Mouse (Mus musculus): ENCODE data around the gene Slc39a11. TPM values are rescaled to one million over a fixed set of nuclear protein-coding genes. Genes with fewer than 3 reads are reported as not detected.

The Slc39a11 gene
- polyA plus RNA-seq, 1 experiment from 2014 or later: 40.1 TPM

DNA sequence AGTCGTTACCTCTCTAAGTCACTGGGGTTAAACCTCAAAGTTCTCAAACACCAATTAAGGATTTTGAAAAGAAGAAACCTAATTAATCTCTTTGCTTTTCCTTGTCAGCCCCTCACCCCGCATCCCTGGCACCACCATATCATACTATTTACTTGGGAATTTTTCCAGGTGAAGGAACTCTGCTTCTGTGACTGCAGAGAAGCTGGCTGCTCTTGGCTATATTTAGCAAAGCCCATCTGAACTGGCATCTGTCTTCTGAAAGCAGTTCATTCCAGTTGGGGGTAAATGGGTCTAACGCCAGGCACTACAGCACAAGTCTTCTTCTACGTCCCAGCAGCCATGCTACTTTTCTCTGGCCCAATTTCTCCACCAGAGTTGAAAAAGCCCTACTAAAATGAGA is 23.7 kb upstream of the Slc39a11 start:
- Histone ChIP-seq H3K9me3 (ENCODE audit: control insufficient read depth, low read length) (no peaks in the 10 kb centered on the region), H3K36me3 (ENCODE audit: control insufficient read depth, insufficient read depth, low read length) (peaks cover 14% of the 10 kb centered on the region), H3K27me3 (replicated peaks; ENCODE audit: control insufficient read depth, insufficient read depth, low read length) (no peaks in the 10 kb centered on the region), H3K4me2 (ENCODE audit: low read length) (no peak overlapping the region), H3K9ac (ENCODE audit: low read depth, low read length) (no peak overlapping the region), H3K4me3 (ENCODE audit: low read length) (no peak overlapping the region), H3K4me1 (ENCODE audit: control insufficient read depth, insufficient read depth, low read depth, low read length) (no peaks in the 10 kb centered on the region), H3K27ac (ENCODE audit: low read depth, low read length) (no peak overlapping the region)
- WGBS: 90% methylated on average over 4 of the region's 4 CpGs
- no peak for ATAC-seq

DNA sequence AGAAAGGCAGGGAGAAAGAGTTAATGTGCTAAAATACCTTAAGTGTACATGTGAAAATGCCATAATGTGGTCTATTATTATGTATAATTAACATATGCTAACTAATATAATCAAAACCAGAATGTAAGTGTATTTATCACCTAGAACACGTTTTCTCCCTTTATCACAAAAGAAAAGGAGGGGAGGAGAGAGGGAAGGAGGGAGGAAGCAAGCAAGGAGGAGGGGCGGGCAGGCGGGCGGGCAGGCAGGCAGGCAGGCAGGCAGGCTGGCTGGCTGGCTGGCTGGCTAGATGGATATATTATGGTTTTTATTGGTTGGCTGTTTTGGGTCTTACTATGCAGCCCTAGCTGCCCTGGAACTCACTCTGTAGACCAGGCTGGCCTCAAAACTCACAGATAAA is 19.8 kb upstream of the Slc39a11 start:
- WGBS: 86% methylated on average over 4 of the region's 4 CpGs
- Histone ChIP-seq H3K36me3 (ENCODE audit: control insufficient read depth, insufficient read depth, low read length) (peaks cover 7% of the 10 kb centered on the region), H3K4me2 (ENCODE audit: low read length) (no peak overlapping the region), H3K9me3 (ENCODE audit: control insufficient read depth, low read length) (no peaks in the 10 kb centered on the region), H3K27me3 (replicated peaks; ENCODE audit: control insufficient read depth, insufficient read depth, low read length) (no peaks in the 10 kb centered on the region), H3K4me1 (ENCODE audit: control insufficient read depth, insufficient read depth, low read depth, low read length) (peaks cover 3% of the 10 kb centered on the region; the same call in 1 of the 2 replicates), H3K4me3 (ENCODE audit: low read length) (no peak overlapping the region), H3K27ac (ENCODE audit: low read depth, low read length) (no peak overlapping the region), H3K9ac (ENCODE audit: low read depth, low read length) (no peak overlapping the region)
- no peak for ATAC-seq

DNA sequence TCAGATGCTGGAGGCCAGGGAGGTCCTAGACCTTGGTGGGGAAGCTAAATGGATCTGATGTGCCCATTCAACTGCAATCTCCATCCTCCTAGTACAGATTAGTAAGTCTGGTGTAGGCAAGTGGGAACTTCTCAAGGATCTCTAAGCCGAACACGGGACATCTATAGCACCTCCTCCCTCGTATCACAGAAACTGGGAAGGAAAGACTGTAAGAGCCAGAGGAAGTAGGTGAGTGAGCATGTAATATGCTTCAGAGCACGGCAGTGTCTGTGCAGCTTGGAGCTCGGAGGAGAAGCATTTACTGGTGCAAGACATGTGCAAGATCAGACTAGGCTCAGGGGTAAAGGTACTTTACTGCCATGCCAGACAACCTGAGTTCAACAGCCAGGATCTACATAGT is 19.0 kb upstream of the Slc39a11 start:
- Histone ChIP-seq H3K9me3 (ENCODE audit: control insufficient read depth, low read length) (no peaks in the 10 kb centered on the region), H3K9ac (ENCODE audit: low read depth, low read length) (no peak overlapping the region), H3K27me3 (replicated peaks; ENCODE audit: control insufficient read depth, insufficient read depth, low read length) (no peaks in the 10 kb centered on the region), H3K4me2 (ENCODE audit: low read length) (no peak overlapping the region), H3K4me1 (ENCODE audit: control insufficient read depth, insufficient read depth, low read depth, low read length) (peaks cover 3% of the 10 kb centered on the region; the same call in 1 of the 2 replicates), H3K36me3 (ENCODE audit: control insufficient read depth, insufficient read depth, low read length) (peaks cover 8% of the 10 kb centered on the region), H3K27ac (ENCODE audit: low read depth, low read length) (no peak overlapping the region), H3K4me3 (ENCODE audit: low read length) (no peak overlapping the region)
- ATAC-seq: no peak
- WGBS: 92% methylated on average over 5 of the region's 5 CpGs

DNA sequence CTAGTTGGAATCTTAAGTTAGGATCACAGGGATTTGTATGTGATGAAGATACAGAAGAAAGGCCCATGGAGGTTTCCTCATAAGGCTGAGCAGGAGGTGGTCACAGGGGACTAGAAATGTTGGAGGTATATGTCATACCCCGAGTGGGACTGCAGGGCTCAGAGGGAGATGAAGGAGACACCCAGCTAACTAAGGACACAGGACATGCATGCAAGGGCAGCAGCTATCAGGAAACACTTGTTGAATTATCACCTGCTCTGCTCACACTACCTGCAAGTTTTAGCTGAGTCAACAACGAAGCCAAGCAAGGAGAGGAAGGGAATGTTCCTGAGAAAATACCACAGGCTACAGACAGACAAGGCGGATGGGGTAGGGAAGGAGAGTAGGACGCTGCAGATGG is 17.8 kb upstream of the Slc39a11 start:
- no peak overlapping the region for H3K27ac ChIP-seq (ENCODE audit: low read depth, low read length)
- WGBS: 87% methylated on average over 4 of the region's 4 CpGs
- peaks cover 3% of the 10 kb centered on the region; the same call in 1 of the 2 replicates for H3K4me1 ChIP-seq (ENCODE audit: control insufficient read depth, insufficient read depth, low read depth, low read length)
- H3K27me3 ChIP-seq (replicated peaks; ENCODE audit: control insufficient read depth, insufficient read depth, low read length): no peaks in the 10 kb centered on the region
- H3K36me3 ChIP-seq (ENCODE audit: control insufficient read depth, insufficient read depth, low read length): peaks cover 8% of the 10 kb centered on the region
- no peak overlapping the region for H3K4me2 ChIP-seq (ENCODE audit: low read length)
- H3K9ac ChIP-seq (ENCODE audit: low read depth, low read length): no peak overlapping the region
- no peaks in the 10 kb centered on the region for H3K9me3 ChIP-seq (ENCODE audit: control insufficient read depth, low read length)
- no peak overlapping the region for H3K4me3 ChIP-seq (ENCODE audit: low read length)
- ATAC-seq: no peak

DNA sequence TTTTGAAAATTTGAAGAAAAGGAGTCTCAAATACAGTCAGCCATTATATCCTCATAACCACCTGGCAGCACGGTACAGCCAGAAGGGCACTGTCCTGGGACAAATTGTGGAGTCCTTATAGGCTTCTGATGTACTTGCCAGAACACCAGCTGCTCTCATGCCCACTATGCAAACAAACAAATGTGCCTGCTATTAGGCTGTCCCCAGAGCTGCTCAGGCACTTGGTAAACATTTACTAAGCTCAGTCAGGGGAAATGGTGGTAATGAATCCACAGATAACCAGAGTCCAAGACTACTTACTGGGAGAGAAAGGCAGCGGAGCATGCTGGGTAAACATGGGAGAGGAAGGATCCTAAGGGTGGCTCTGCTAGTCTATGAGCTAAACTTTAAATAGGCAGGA is 17.2 kb upstream of the Slc39a11 start:
- no peak for ATAC-seq

DNA sequence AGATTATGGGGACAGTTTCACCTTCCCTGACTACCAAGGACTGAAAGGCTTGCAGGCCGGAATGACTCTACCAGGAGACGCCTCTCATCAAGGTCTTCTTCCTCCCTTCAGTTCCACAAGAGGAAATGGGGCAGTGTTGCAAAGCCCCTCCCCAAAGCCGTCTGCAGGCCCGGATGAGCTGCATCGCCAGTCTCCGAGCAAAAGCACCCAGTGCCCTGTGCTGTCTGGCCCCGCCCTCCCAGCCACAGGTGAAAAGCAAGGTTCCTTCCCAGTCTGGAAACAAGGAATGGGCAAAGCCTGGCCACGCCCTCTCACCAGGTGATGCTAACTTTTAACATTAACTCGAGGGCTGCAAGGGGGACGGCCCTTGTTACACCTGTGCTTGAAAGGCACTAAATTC is 16.8 kb upstream of the Slc39a11 start:
- H3K4me1 ChIP-seq (ENCODE audit: control insufficient read depth, insufficient read depth, low read depth, low read length): peaks cover 3% of the 10 kb centered on the region; the same call in 1 of the 2 replicates
- ATAC-seq: no peak
- no peaks in the 10 kb centered on the region for H3K9me3 ChIP-seq (ENCODE audit: control insufficient read depth, low read length)
- no peak overlapping the region for H3K27ac ChIP-seq (ENCODE audit: low read depth, low read length)
- H3K4me2 ChIP-seq (ENCODE audit: low read length): no peak overlapping the region
- H3K36me3 ChIP-seq (ENCODE audit: control insufficient read depth, insufficient read depth, low read length): peaks cover 9% of the 10 kb centered on the region
- H3K4me3 ChIP-seq (ENCODE audit: low read length): no peak overlapping the region
- no peak overlapping the region for H3K9ac ChIP-seq (ENCODE audit: low read depth, low read length)
- no peaks in the 10 kb centered on the region for H3K27me3 ChIP-seq (replicated peaks; ENCODE audit: control insufficient read depth, insufficient read depth, low read length)
- 65% methylated on average over 10 of the region's 10 CpGs for WGBS

More for the DNA sequence above, 17.2 kb upstream of the Slc39a11 start:
- WGBS: 63% methylated on average over 2 of the region's 2 CpGs
- Histone ChIP-seq H3K27ac (ENCODE audit: low read depth, low read length) (no peak overlapping the region), H3K4me2 (ENCODE audit: low read length) (no peak overlapping the region), H3K36me3 (ENCODE audit: control insufficient read depth, insufficient read depth, low read length) (peaks cover 5% of the 10 kb centered on the region), H3K4me3 (ENCODE audit: low read length) (no peak overlapping the region), H3K4me1 (ENCODE audit: control insufficient read depth, insufficient read depth, low read depth, low read length) (peaks cover 3% of the 10 kb centered on the region; the same call in 1 of the 2 replicates), H3K9me3 (ENCODE audit: control insufficient read depth, low read length) (no peaks in the 10 kb centered on the region), H3K27me3 (replicated peaks; ENCODE audit: control insufficient read depth, insufficient read depth, low read length) (no peaks in the 10 kb centered on the region), H3K9ac (ENCODE audit: low read depth, low read length) (no peak overlapping the region)

DNA sequence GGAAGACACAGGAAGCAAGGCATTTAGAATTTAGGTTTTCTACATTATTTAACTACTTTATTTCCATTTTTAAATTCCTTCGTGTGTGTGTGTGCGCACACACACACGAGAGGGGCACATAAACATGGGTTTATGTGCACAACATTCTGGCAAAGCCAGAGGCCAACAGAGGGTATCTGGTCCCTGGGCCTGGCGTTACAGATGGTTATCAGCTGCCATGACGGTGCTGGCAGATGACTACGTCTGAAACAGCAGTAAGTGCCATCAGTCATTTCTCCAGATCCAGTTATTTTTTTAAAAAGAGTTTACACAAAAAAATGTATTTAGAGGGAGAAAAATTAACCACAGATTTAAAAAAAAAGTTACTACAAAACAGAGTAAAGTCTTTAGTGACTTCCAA is 16.3 kb upstream of the Slc39a11 start:
- Histone ChIP-seq H3K9ac (ENCODE audit: low read depth, low read length) (no peak overlapping the region), H3K4me3 (ENCODE audit: low read length) (no peak overlapping the region), H3K27me3 (replicated peaks; ENCODE audit: control insufficient read depth, insufficient read depth, low read length) (no peaks in the 10 kb centered on the region), H3K36me3 (ENCODE audit: control insufficient read depth, insufficient read depth, low read length) (peaks cover 12% of the 10 kb centered on the region), H3K4me2 (ENCODE audit: low read length) (no peak overlapping the region), H3K9me3 (ENCODE audit: control insufficient read depth, low read length) (no peaks in the 10 kb centered on the region), H3K4me1 (ENCODE audit: control insufficient read depth, insufficient read depth, low read depth, low read length) (peaks cover 3% of the 10 kb centered on the region; the same call in 1 of the 2 replicates), H3K27ac (ENCODE audit: low read depth, low read length) (no peak overlapping the region)
- no peak for ATAC-seq
- WGBS: 75% methylated on average over 6 of the region's 6 CpGs

DNA sequence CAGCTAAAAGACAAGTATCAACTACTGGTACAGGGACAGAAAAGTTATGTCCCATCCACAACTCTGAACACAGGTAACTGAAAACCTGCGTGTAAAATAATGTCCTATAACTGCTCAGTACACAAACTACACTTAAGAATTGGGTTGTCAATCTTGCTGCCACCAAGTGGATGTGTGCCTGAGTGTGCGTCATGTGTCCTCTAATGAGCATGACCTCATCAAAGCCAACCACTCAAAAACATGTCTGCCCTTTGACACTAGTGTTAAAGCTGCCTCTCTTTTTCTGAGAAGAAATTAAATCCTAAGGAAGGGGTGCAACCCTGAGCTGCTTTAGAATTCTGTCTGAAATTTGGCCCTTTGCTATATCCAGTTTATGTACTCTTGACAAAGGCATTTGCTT is 14.4 kb upstream of the Slc39a11 start:
- no peak for ATAC-seq
- Histone ChIP-seq H3K9me3 (ENCODE audit: control insufficient read depth, low read length) (no peaks in the 10 kb centered on the region), H3K27ac (ENCODE audit: low read depth, low read length) (no peak overlapping the region), H3K4me2 (ENCODE audit: low read length) (no peak overlapping the region), H3K4me3 (ENCODE audit: low read length) (no peak overlapping the region), H3K9ac (ENCODE audit: low read depth, low read length) (no peak overlapping the region), H3K4me1 (ENCODE audit: control insufficient read depth, insufficient read depth, low read depth, low read length) (peaks cover 3% of the 10 kb centered on the region; the same call in 1 of the 2 replicates), H3K36me3 (ENCODE audit: control insufficient read depth, insufficient read depth, low read length) (peaks cover 27% of the 10 kb centered on the region), H3K27me3 (replicated peaks; ENCODE audit: control insufficient read depth, insufficient read depth, low read length) (no peaks in the 10 kb centered on the region)
- 75% methylated on average over 2 of the region's 2 CpGs for WGBS

DNA sequence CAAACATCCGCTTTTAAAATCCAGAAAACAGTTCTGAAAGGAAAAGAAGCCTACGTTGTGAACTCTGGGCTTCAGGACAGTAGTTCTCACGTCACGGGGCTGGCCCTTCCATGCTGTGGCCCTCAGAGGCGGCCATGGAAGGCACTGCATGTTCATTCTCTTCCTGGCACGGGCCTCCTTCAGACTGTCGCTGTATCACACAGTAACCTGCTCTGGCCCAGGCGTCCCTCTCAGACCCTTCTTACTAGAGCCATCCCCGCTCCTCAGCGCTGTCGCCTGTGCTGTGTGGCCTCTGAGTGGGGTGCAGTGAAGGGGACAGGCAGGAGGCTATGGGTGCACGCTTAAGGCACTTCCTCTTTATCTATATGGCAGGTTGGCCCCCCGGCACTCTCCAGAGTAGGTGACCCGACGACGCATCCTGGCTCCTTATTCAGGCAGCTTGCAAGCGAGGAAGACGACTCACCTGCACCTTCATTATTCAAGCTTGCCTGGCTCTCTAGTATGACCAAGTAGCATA is 12.0 kb upstream of the Slc39a11 start:
- Histone ChIP-seq H3K4me1 (ENCODE audit: control insufficient read depth, insufficient read depth, low read depth, low read length) (peaks cover 4% of the 10 kb centered on the region), H3K36me3 (ENCODE audit: control insufficient read depth, insufficient read depth, low read length) (peaks cover 42% of the 10 kb centered on the region), H3K4me2 (ENCODE audit: low read length) (no peak overlapping the region), H3K9ac (ENCODE audit: low read depth, low read length) (no peak overlapping the region), H3K27ac (ENCODE audit: low read depth, low read length) (no peak overlapping the region), H3K9me3 (ENCODE audit: control insufficient read depth, low read length) (no peaks in the 10 kb centered on the region), H3K4me3 (ENCODE audit: low read length) (no peak overlapping the region), H3K27me3 (replicated peaks; ENCODE audit: control insufficient read depth, insufficient read depth, low read length) (no peaks in the 10 kb centered on the region)
- 89% methylated on average over 18 of the region's 18 CpGs for WGBS
- no peak for ATAC-seq

DNA sequence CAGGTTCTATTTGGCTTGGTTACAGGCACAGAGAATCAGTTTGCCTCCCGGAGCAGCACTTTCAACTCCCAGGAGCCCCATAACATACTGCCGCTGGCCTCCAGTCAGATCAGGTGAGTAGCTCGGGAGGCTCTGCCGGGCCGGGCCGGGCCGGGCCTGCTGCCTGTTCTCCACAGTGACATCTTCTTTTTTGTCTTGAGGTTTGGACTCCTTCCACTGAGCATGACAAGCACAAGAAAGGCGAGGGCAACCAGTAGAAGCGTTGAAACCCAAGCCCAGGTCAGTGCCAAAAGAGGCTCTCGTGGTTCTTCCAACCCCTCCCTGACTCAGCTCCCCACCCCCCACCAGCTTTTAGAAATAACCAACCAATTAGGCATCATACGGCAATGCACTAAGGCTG is 11.1 kb upstream of the Slc39a11 start:
- no peak overlapping the region for H3K27ac ChIP-seq (ENCODE audit: low read depth, low read length)
- H3K4me3 ChIP-seq (ENCODE audit: low read length): no peak overlapping the region
- H3K9ac ChIP-seq (ENCODE audit: low read depth, low read length): no peak overlapping the region
- H3K9me3 ChIP-seq (ENCODE audit: control insufficient read depth, low read length): no peaks in the 10 kb centered on the region
- peaks cover 8% of the 10 kb centered on the region; the same call in 1 of the 2 replicates for H3K4me1 ChIP-seq (ENCODE audit: control insufficient read depth, insufficient read depth, low read depth, low read length)
- ATAC-seq: no peak
- no peaks in the 10 kb centered on the region for H3K27me3 ChIP-seq (replicated peaks; ENCODE audit: control insufficient read depth, insufficient read depth, low read length)
- H3K4me2 ChIP-seq (ENCODE audit: low read length): no peak overlapping the region
- WGBS: 84% methylated on average over 11 of the region's 11 CpGs
- peaks cover 51% of the 10 kb centered on the region for H3K36me3 ChIP-seq (ENCODE audit: control insufficient read depth, insufficient read depth, low read length)

All from hindbrain, embryonic 16.5 days (tissue).